Mouse (Mus musculus): Measurements from ENCODE around the gene Mmp25. TPM values are rescaled to one million over a fixed set of nuclear protein-coding genes. Genes with fewer than 3 reads are reported as not detected.
A peak's percentile ranks its signal among the peaks of the same experiment; 100 is the strongest.
"Not testable (repeated sequence)": the region's sequence is repeated elsewhere in the genome, so short reads cannot be mapped to it uniquely, and the experiment has no call there.

Gene Mmp25
- total RNA-seq, 2 experiments from 2014 or later: 14.0 to 22.6 TPM

DNA sequence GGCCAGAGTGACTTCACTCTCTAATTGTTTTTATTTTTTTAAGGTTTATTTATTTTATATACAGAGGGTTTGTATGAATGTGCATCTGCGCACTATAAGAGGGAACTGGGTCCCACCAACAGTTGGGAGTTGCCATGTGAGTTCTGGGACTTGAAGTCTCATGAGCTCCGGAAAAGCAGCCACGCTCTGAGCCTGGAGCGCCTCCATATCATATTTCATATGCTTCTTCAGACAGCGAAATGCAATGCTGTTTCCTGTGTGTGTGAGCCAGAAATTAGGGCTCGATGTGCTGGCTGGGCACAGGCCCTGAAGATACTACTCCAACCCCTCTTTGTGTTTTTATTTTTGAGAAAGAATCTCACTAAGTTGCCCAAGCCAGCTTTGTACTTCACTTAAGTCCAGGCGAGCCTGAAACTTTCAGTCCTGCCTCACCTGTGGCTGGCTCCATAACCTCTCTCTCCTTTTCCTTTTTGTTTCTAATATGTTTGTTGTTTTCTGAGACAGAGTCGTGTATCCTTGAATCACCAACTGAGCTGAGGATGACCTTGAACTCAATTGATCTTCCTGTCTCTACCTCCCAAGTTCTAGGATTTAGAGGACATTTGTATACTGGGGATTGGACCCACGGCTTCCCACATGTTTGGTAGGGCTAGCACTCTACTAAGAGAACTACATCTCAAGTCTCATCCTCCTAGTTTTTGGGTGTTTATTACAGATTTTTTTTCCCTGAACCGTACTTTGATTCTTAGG lies 43.1 kb downstream of the Mmp25 start:
- ATAC-seq (ENCODE audit: poor library complexity, severe bottlenecking): no peak

GRCm38 (mm10) chr17:23600641-23601622 lies 44.1 kb downstream of the Mmp25 start, which contains the start of gene Zscan10:
TSS of gene Zscan10 (plus strand) at chr17:23600856.
- ATAC-seq (ENCODE audit: poor library complexity, severe bottlenecking): no peak

DNA sequence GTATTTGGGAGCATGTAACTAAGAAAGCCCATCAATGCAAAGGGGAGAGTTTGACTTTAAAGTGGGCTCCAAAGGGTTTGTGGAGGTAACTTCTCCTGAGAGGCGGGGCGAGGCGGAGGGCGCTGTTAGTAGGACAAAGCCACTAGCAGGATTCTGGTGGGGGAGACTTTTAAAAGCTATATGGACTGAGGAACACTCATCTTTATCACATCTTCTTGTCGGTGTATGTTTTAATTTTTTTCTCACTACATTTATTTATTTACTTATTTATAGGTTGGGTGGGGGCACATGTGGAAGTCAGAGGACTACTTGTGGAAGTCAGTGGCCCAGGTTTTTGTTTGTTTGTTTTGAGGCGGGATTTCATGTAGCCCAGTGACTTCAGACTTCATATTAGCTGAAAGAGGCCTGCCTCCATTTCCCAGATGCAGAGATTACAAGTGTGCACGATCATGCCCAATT lies 45.4 kb downstream of the Mmp25 start:
- peak; percentile 22 for ATAC-seq (ENCODE audit: poor library complexity, severe bottlenecking)

GRCm38 (mm10) chr17:23598582-23599552 lies 46.2 kb downstream of the Mmp25 start, which contains the start of gene Zfp13:
TSS of gene Zfp13 (minus strand) at chr17:23599487.
- ATAC-seq (ENCODE audit: poor library complexity, severe bottlenecking): peak; percentile 92

- not testable (repeated sequence) for ATAC-seq (ENCODE audit: poor library complexity, severe bottlenecking)
These were observed 49.9 kb downstream of the Mmp25 start for GRCm38 (mm10) chr17:23595139-23595538.

DNA sequence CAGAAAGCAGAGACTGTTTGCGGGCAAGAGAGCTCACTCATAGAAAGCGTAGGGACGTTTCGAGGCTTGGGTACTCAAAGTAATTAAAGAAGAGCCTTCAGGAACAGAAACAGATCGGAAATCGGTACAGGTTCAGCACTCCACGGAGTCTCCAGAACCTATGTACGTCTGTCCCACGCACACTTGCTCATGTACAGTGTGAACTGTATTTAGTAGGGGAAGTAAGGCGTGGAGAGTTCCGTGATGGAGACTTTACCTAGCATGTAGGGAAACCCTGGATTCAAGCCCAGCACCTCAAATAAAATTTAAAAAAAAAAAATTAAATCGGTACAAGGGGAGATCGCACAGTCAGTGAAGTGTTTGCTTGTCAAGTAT lies 52.2 kb downstream of the Mmp25 start:
- ATAC-seq (ENCODE audit: poor library complexity, severe bottlenecking): no peak; the same call in 1 of the 2 replicates

GRCm38 (mm10) chr17:23592208-23592925 lies 52.7 kb downstream of the Mmp25 start:
- peak; percentile 97 for ATAC-seq (ENCODE audit: poor library complexity, severe bottlenecking)

- no peak for ATAC-seq (ENCODE audit: poor library complexity, severe bottlenecking)
These were observed 57.8 kb downstream of the Mmp25 start for GRCm38 (mm10) chr17:23587253-23587652.

DNA sequence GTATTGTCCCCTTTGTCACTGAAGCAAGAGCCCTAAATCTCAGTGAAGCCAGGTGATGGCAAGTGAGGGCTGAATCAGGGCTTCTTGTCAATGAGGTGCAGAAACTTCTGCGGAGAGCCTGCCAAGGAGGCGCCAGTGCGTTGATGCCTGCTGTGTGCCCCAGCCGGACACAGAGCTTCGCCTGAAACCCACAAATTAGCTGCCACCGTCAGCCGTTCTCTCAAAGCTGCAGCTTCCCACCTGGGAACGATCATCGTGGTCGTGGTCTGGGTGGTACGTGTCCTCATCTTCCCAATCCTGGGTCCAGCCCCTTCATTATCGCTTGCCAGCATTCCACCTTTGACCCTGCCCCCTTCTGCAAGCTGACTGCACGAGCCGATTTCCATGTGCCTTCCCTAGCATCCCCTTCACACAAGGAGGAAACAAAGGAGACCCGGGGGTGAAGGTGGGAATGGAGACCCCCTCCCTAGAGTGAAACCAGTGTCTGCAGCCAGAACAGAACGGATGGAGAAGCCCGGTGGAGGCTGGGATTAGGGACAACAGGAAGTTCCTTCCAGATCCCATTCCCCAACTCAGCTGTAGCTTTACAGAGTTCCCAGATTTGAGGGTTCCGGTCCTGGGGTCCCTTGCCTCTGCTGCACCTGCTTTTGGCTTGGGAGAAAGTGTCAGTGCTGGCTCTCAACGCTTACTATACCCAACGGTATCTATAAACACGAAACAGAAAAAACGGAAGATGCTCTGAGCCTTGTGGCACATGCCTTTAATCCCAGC lies 59.2 kb downstream of the Mmp25 start:
- peak; percentile 21; the same call in 1 of the 2 replicates for ATAC-seq (ENCODE audit: poor library complexity, severe bottlenecking)

- ATAC-seq (ENCODE audit: poor library complexity, severe bottlenecking): no peak
These were observed 60.3 kb downstream of the Mmp25 start for GRCm38 (mm10) chr17:23584786-23585185.

Other genes starting within 250 kb of the Mmp25 start
- gene Vmn2r117, start 165.6 kb downstream of the Mmp25 start, total RNA-seq (2015): not detected in 2 replicates
- not detected in 2 replicates for gene Vmn2r117, start 165.6 kb downstream of the Mmp25 start, total RNA-seq (2017)
- 2.1 and 2.4 TPM in 2 replicates for gene Zfp213, start 81.0 kb downstream of the Mmp25 start, total RNA-seq (2015)
- 2.7 and 4.7 TPM in 2 replicates for gene Zfp213, start 81.0 kb downstream of the Mmp25 start, total RNA-seq (2017)
- not detected in 2 replicates for gene Zfp13, start 45.8 kb downstream of the Mmp25 start, total RNA-seq (2015)
- 0.18 TPM in 1 of 2 replicates, not detected in the other for gene Zfp13, start 45.8 kb downstream of the Mmp25 start, total RNA-seq (2017)
- gene Zscan10, start 44.4 kb downstream of the Mmp25 start, total RNA-seq (2015): not detected in 2 replicates
- gene Zscan10, start 44.4 kb downstream of the Mmp25 start, total RNA-seq (2017): not detected in 2 replicates
- not detected in 2 replicates for gene Bicdl2, start 15.2 kb upstream of the Mmp25 start, total RNA-seq (2015)
- 0.45 TPM in 1 of 2 replicates, not detected in the other for gene Bicdl2, start 15.2 kb upstream of the Mmp25 start, total RNA-seq (2017)
- 67.4 and 97.1 TPM in 2 replicates for gene Hcfc1r1, start 28.3 kb upstream of the Mmp25 start, total RNA-seq (2015)
- 38.1 and 52.4 TPM in 2 replicates for gene Hcfc1r1, start 28.3 kb upstream of the Mmp25 start, total RNA-seq (2017)
- 26.5 and 26.8 TPM in 2 replicates for gene Thoc6, start 28.6 kb upstream of the Mmp25 start, total RNA-seq (2015)
- 38.5 and 45.2 TPM in 2 replicates for gene Thoc6, start 28.6 kb upstream of the Mmp25 start, total RNA-seq (2017)
- 1.8 and 5.8 TPM in 2 replicates for gene Tnfrsf12a, start 32.2 kb upstream of the Mmp25 start, total RNA-seq (2015)
- gene Tnfrsf12a, start 32.2 kb upstream of the Mmp25 start, total RNA-seq (2017): 5.9 and 7.7 TPM in 2 replicates
- not detected in 2 replicates for gene Cldn6, start 34.0 kb upstream of the Mmp25 start, total RNA-seq (2015)
- gene Cldn6, start 34.0 kb upstream of the Mmp25 start, total RNA-seq (2017): not detected in 2 replicates
- not detected in 2 replicates for gene Cldn9, start 38.7 kb upstream of the Mmp25 start, total RNA-seq (2015)
- gene Cldn9, start 38.7 kb upstream of the Mmp25 start, total RNA-seq (2017): not detected in 2 replicates
- not detected in 2 replicates for gene 1520401A03Rik, start 77.5 kb upstream of the Mmp25 start, total RNA-seq (2015)
- not detected in 2 replicates for gene 1520401A03Rik, start 77.5 kb upstream of the Mmp25 start, total RNA-seq (2017)
- gene Pkmyt1, start 81.1 kb upstream of the Mmp25 start, total RNA-seq (2015): 31.1 and 32.2 TPM in 2 replicates
- gene Pkmyt1, start 81.1 kb upstream of the Mmp25 start, total RNA-seq (2017): 15.9 and 16.6 TPM in 2 replicates
- gene Paqr4, start 95.6 kb upstream of the Mmp25 start, total RNA-seq (2015): 3.3 and 4.1 TPM in 2 replicates
- 7.6 and 10.1 TPM in 2 replicates for gene Paqr4, start 95.6 kb upstream of the Mmp25 start, total RNA-seq (2017)
- gene Kremen2, start 100.6 kb upstream of the Mmp25 start, total RNA-seq (2015): not detected in 2 replicates
- not detected in 2 replicates for gene Kremen2, start 100.6 kb upstream of the Mmp25 start, total RNA-seq (2017)
- 3.1 and 3.7 TPM in 2 replicates for gene Flywch1, start 126.3 kb upstream of the Mmp25 start, total RNA-seq (2015)
- gene Flywch1, start 126.3 kb upstream of the Mmp25 start, total RNA-seq (2017): 7.7 and 12.0 TPM in 2 replicates
- gene Flywch2, start 140.8 kb upstream of the Mmp25 start, total RNA-seq (2015): 0.66 TPM in 1 of 2 replicates, not detected in the other
- 0.92 TPM in 1 of 2 replicates, not detected in the other for gene Flywch2, start 140.8 kb upstream of the Mmp25 start, total RNA-seq (2017)
- 210 and 224 TPM in 2 replicates for gene Srrm2, start 145.3 kb upstream of the Mmp25 start, total RNA-seq (2015)
- 81.2 and 117 TPM in 2 replicates for gene Srrm2, start 145.3 kb upstream of the Mmp25 start, total RNA-seq (2017)
- 283 and 294 TPM in 2 replicates for gene Elob, start 183.9 kb upstream of the Mmp25 start, total RNA-seq (2015)
- gene Elob, start 183.9 kb upstream of the Mmp25 start, total RNA-seq (2017): 113 and 140 TPM in 2 replicates
- gene Prss33, start 190.8 kb upstream of the Mmp25 start, total RNA-seq (2015): not detected in 2 replicates
- gene Prss33, start 190.8 kb upstream of the Mmp25 start, total RNA-seq (2017): not detected in 2 replicates
- not detected in 2 replicates for gene Prss32, start 198.6 kb upstream of the Mmp25 start, total RNA-seq (2015)
- not detected in 2 replicates for gene Prss32, start 198.6 kb upstream of the Mmp25 start, total RNA-seq (2017)
- gene Prss41, start 198.9 kb upstream of the Mmp25 start, total RNA-seq (2015): not detected in 2 replicates
- not detected in 2 replicates for gene Prss41, start 198.9 kb upstream of the Mmp25 start, total RNA-seq (2017)
- gene Prss21, start 222.8 kb upstream of the Mmp25 start, total RNA-seq (2015): not detected in 2 replicates
- not detected in 2 replicates for gene Prss21, start 222.8 kb upstream of the Mmp25 start, total RNA-seq (2017)
- not detected in 2 replicates for gene Dcpp1, start 235.6 kb upstream of the Mmp25 start, total RNA-seq (2015)
- gene Dcpp1, start 235.6 kb upstream of the Mmp25 start, total RNA-seq (2017): not detected in 2 replicates
- gene Dcpp2, start 235.6 kb upstream of the Mmp25 start, total RNA-seq (2015): not detected in 2 replicates
- gene Dcpp2, start 235.6 kb upstream of the Mmp25 start, total RNA-seq (2017): not detected in 2 replicates